Mouse (Mus musculus) embryonic fibroblast, embryonic 13.5 days (primary cell): ENCODE measurements at regions not wholly inside any gene's neighbourhood (a gene's known extent, or its start where the extent isn't known, plus 50 kb on each side); places are given as distances from the start of the nearest gene placed in this dataset.

Experiments used
- CTCF ChIP-seq: IDR thresholded peaks from 2 replicates; pipeline ENCODE4 v1.5.1; 2011; ENCODE audit warnings: mild to moderate bottlenecking, control low read depth, low read length, moderate library complexity, borderline replicate concordance; ENCODE audit not compliant: insufficient read depth
- POLR2A ChIP-seq: IDR thresholded peaks from 2 replicates; pipeline ENCODE4 v1.6.1; 2011; ENCODE audit warnings: low read depth, mild to moderate bottlenecking, control low read depth, low read length, moderate library complexity

DNA sequence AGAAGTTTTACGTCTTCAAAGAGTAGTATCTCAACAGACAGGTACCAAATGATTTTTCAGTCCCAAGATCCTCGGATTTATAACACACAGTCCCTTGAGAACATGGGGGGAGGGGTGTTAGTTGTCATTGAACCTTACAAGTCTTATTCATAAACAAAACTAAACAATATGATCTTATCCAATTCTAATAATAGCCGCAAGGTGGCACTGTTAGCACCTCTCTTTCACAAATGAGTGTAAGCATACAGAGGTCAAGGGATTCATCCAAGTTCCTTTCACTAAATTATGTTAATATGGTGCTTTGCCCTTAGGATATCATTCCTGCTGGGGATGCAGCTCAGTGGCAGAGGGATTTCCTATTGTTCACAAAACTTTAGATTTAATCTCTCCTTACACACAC, 235.0 kb upstream of the Adgra3 start:
- TF ChIP-seq POLR2A (no peak), CTCF (no peak)
